Mouse (Mus musculus) layer of hippocampus, adult 18-20 months (tissue): Measurements from ENCODE around the gene Ppara. TPM values are rescaled to one million over a fixed set of nuclear protein-coding genes. Genes with fewer than 3 reads are reported as not detected.

Experiments
- DNase-seq, 2 experiments: peaks; one replicate each; pipeline ENCODE4 v3.0.0; 2022; ENCODE audit warnings: low spot score in 2 of 2
- total RNA-seq, 2 experiments: library from RNA; stranded (reverse); gene quantifications; 2 replicates each; pipeline ENCODE4 v1.2.3; 2021

Gene Ppara
- total RNA-seq, 2 experiments from 2014 or later: 2.9 to 3.4 TPM

- DNase-seq: peak in 1 of 2 experiments; percentile 34
Observed at GRCm38 (mm10) chr15:85792819-85793218, 58.0 kb downstream of the Ppara start.

DNA sequence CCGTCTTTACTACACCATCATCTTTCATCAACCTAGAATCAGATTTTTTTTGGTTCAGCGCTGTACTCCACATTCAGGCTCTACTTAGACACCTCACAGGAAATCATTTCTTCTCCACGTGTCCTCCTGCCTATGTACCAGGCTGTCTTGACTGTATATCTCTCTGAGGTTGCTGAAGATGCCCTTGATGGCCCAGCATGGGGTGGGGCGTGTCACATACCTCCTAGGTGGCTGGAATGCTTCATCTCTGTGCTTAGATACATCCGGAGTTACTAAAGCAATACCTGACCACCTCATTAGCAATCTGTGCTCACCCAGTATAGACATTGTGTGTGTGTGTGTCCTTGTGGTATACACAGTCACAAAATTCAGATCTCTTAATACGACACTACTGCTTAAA, 60.7 kb downstream of the Ppara start:
- DNase-seq: no peak

DNA sequence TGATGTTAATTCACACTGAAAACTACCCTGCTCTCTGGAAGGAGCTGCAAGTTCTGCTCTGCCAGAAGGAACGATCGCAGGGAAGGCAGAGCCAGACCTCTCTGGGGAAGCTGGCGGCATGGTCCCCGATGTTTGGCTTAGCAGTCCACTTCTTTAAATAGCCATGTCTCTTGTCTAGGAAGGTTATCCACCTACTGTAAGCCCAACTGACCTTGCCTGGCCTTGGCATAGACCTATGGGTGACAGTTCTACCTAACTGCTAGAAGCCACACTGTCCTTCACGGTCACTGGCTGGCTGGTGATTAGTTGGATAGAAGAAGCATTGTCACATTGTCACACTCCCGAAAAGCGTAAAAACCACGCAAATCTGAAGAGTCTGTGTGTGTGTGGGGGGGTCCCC, 63.9 kb downstream of the Ppara start:
- no peak for DNase-seq

- DNase-seq: no peak
Observed at GRCm38 (mm10) chr15:85802931-85803330, 68.1 kb downstream of the Ppara start.

GRCm38 (mm10) chr15:85806886-85807285, 72.1 kb downstream of the Ppara start:
- no peak for DNase-seq

DNA sequence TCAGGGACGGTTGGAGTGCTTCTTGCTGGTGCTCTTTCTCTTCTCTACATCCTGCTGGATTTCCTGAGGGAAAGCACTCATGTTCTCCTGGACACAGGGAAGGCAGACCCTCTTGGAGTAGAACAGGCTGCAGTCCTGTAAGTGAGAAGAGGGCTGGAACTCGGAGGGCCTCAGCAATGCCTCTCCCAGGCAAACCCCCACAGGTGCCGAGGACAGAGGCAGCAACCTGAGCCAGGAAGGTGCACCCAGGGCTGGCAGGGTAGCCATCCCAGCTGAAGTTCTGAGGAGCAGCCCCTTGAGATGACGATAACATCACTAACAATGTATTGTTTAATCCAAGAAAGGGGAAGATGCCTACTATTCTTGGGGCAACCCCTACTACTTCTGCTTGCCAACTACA, 72.6 kb downstream of the Ppara start:
- no peak for DNase-seq

GRCm38 (mm10) chr15:85808031-85808430, 73.2 kb downstream of the Ppara start:
- DNase-seq: no peak

- no peak for DNase-seq
Observed at GRCm38 (mm10) chr15:85808434-85808833, 73.7 kb downstream of the Ppara start.

GRCm38 (mm10) chr15:85809091-85809490, 74.3 kb downstream of the Ppara start:
- DNase-seq: no peak

GRCm38 (mm10) chr15:85810462-85810805, 75.7 kb downstream of the Ppara start:
- DNase-seq: no peak

DNA sequence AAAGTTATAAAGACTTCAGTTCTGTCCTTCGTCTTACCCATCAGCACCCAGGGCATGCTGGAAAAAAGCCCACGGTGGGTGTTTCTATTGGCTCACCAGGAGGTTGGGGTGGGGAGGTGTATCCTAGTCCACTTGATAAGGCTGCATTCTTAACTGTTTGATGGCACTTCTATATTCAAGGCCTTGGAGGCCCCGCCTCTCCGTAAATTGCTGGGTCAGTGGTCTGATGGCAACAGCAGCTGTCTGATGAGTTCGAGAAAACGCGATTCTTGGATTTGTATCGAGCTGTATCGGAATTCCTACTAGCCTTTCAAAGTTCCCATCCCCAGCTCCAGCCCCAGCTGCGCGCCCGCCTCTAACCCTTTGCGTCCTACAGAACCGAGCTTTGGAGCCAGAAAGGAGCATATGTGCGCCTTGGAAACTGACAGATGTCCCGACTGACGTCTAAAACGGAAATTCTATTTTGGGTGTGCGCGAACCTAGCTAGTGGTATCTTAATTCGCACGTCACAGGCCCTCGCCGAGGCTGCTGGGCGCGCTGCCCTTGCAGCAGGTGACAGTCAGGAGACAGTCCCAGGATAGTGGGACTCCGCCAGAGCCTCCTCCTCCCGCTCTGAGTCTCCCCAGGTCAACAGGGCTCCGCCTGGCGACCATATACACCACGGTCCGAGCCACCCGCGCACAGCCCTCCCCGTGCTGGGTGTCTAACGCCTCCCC, 76.2 kb downstream of the Ppara start:
- peak; percentile 87 to 95 for DNase-seq

- peak; percentile 98 to 99 for DNase-seq
Observed at GRCm38 (mm10) chr15:85811535-85812277, 76.9 kb downstream of the Ppara start, which contains the start of gene Cdpf1. Gene Cdpf1 (minus strand): TSS chr15:85811697.

DNA sequence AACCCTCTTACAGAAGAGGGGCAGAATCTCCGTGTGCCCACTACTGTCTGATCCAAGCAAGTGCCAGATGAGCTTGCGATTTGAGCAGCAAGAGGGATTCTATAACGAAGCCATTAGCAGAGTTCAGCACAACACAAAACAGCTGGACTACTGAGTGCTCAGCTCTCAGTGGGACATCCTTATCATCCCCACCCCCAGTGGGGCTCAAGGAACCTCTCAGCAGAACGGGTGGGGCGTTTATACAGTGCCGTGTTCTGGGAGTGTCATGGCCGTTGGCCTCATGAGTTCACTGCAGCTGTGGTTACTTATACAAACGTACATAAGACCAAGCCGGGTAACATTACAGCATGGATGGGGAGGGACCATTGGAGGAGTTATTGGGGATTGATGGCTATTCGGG, 78.6 kb downstream of the Ppara start:
- no peak for DNase-seq

DNA sequence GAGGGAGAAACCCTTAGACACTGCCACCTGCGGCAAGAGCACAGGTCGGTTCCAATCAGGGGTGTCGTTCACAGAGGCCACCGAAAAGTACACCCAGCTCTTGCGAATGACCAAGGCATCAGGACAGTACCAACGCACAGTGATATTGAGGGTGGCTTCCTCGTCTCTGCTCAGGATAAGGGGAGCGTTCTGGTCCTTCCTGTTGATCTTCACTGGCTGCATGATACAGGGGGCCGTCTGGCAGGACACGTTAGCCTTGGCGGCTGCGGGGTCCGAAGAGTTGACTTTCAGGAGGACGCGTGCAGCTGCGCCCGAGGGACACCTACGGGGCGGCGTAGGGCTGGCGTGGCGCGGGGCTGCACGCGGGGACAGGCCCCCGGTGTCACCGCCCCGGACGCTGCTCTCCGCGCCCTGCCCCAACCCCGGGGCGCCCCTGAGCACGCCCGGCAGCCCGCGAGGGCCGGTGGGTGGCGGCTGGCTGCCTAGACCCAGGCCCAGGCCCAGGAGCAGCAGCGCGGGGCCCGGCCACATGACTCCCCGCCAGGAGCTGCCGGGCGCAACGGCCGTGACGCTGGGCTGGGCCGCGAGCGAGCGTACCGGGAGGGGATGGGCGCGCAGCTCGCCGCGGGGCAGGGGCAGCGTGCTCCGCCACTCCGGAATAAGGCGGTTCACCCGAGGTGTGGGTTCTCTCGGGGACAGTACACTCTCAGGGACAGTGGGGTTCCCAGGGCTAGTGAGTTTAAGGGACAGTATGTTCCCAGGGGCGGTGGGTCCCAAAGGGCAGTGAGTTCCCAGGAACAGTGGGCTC, 86.6 kb downstream of the Ppara start, which contains the start of gene Pkdrej:
Pkdrej (minus strand) TSS at position 532 of the 808 bp plus-strand sequence.
- no peak for DNase-seq

DNA sequence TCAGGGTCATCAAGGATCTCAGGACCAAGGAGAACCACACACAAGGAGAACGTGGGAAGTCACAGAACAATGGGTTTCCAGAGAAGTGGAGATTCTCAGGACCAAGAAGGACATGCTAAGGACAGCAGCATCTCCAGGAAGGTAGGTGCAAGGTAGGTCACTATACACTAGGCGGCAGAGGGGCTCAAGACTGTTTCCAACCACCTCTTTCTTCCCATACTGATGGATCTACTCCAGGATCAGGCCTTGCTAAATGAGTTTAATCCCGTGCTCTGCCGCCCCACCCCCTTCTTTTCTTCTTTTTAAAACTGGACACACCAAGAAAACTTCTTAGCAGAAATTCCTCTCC, 87.2 kb downstream of the Ppara start:
- no peak for DNase-seq

- DNase-seq: no peak
Observed at GRCm38 (mm10) chr15:85826676-85827075, 91.9 kb downstream of the Ppara start.

GRCm38 (mm10) chr15:85828071-85828470, 93.3 kb downstream of the Ppara start:
- no peak for DNase-seq

GRCm38 (mm10) chr15:85829470-85829869, 94.7 kb downstream of the Ppara start:
- DNase-seq: no peak

DNA sequence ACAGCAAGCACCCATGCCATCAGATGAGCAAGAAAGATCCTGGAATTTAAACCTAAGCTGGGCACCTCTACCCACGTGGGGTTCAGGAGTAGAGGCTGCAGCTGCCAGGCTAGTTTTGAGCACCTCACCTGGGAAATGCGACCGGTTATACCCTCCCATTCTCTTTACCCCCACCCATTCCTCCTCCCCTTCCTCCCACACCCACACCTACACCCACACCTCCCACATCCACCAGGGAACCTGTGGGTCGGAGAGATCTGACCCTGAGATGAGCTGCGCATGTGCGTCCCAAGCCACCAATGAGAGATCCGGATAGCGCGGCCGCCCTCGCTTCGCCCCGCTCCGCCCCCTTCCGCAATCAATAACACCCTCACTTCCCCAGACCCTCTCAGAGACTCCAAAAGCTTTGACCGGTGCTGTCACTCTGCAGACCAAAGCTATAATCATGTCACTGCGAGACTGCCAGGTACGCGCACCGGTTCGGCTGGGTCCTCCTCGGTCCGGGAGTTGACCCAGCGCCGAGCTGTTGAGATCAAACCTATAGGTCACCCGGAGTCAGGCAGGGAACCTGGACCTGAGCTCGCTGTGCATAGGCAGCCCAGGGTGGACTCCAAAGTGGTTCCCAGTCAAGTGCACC, 97.3 kb downstream of the Ppara start, which contains the start of gene Ttc38:
Ttc38 (plus strand) TSS at position 353 of the 637 bp plus-strand sequence.
- peak; percentile 71 to 92 for DNase-seq

DNA sequence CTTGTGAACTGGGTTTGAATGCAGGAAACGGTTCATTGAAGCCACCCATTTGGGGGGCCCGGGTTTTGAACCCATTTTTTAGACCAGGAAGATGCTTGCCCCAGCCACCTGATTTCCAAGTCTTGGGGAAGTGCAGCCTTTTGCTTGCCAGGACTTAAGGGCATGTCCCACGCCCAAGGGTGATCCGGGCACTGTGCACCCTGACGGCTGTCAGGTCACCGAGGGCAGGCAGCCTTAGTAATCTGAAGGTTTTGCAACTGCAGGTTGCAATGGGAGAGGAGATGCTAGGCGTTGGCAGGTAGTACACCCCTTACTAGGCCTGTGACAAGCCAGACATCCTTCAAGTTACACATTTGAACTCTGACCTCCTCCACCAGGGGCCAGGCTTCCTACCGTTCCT, 97.8 kb downstream of the Ppara start:
- DNase-seq: no peak

GRCm38 (mm10) chr15:85835335-85835734, 100.6 kb downstream of the Ppara start:
- DNase-seq: no peak
